Mouse (Mus musculus) layer of hippocampus, adult 11-12 months (tissue): ENCODE data around the gene Apoc4.

Experiments
- DNase-seq: peaks from one replicate; pipeline ENCODE4 v3.0.0; 2022; ENCODE audit warnings: low spot score

Gene Apoc4

GRCm38 (mm10) chr7:19681202-19681694 lies at the start of gene Apoc4, which contains the start of gene Gm44805:
Gene Apoc4 (minus strand): TSS chr7:19681479.
Gene Gm44805 (minus strand): TSS chr7:19681423.
- DNase-seq = no peak

GRCm38 (mm10) chr7:19726541-19726940 lies 45.3 kb upstream of the Apoc4 start:
- no peak for DNase-seq

GRCm38 (mm10) chr7:19724167-19724566 lies 42.9 kb upstream of the Apoc4 start:
- DNase-seq = no peak

GRCm38 (mm10) chr7:19722754-19723195 lies 41.5 kb upstream of the Apoc4 start:
- DNase-seq = no peak

GRCm38 (mm10) chr7:19719200-19719599 lies 37.9 kb upstream of the Apoc4 start:
- DNase-seq = no peak

- no peak for DNase-seq
These were observed 37.1 kb upstream of the Apoc4 start for GRCm38 (mm10) chr7:19718297-19718952.

GRCm38 (mm10) chr7:19717346-19717745 lies 36.1 kb upstream of the Apoc4 start:
- no peak for DNase-seq

GRCm38 (mm10) chr7:19716822-19717221 lies 35.5 kb upstream of the Apoc4 start:
- DNase-seq = no peak

GRCm38 (mm10) chr7:19716055-19716682 lies 34.9 kb upstream of the Apoc4 start:
- DNase-seq = no peak

- peak; percentile 100 for DNase-seq
These were observed 34.2 kb upstream of the Apoc4 start, which contains the start of gene Tomm40 for GRCm38 (mm10) chr7:19715239-19716054. Gene Tomm40 (minus strand): TSS chr7:19715438.

- no peak for DNase-seq
These were observed 33.6 kb upstream of the Apoc4 start for GRCm38 (mm10) chr7:19714836-19715235.

GRCm38 (mm10) chr7:19713598-19713997 lies 32.3 kb upstream of the Apoc4 start:
- DNase-seq = no peak

- no peak for DNase-seq
These were observed 31.9 kb upstream of the Apoc4 start for GRCm38 (mm10) chr7:19713196-19713595.

- DNase-seq = no peak
These were observed 31.1 kb upstream of the Apoc4 start for GRCm38 (mm10) chr7:19712414-19712813.

GRCm38 (mm10) chr7:19710650-19711049 lies 29.4 kb upstream of the Apoc4 start:
- no peak for DNase-seq

- DNase-seq = no peak
These were observed 24.0 kb upstream of the Apoc4 start for GRCm38 (mm10) chr7:19705271-19705670.

- no peak for DNase-seq
These were observed 23.2 kb upstream of the Apoc4 start for GRCm38 (mm10) chr7:19704475-19704874.

- DNase-seq = no peak
These were observed 21.7 kb upstream of the Apoc4 start for GRCm38 (mm10) chr7:19702859-19703555.

- peak; percentile 84 for DNase-seq
These were observed 19.9 kb upstream of the Apoc4 start for GRCm38 (mm10) chr7:19701069-19701761.

GRCm38 (mm10) chr7:19700299-19701068 lies 19.2 kb upstream of the Apoc4 start:
- no peak for DNase-seq

GRCm38 (mm10) chr7:19699827-19700148 lies 18.5 kb upstream of the Apoc4 start:
- no peak for DNase-seq
